Mouse (Mus musculus) left cerebral cortex, adult 8-10 months (tissue): ENCODE measurements at regions not wholly inside any gene's neighbourhood (a gene's known extent, or its start where the extent isn't known, plus 50 kb on each side); places are given as distances from the start of the nearest gene placed in this dataset.

Experiments used
- DNase-seq, 2 experiments: peaks; one replicate each; pipeline ENCODE4 v3.0.0; 2022; ENCODE audit warnings: low spot score in 2 of 2

DNA sequence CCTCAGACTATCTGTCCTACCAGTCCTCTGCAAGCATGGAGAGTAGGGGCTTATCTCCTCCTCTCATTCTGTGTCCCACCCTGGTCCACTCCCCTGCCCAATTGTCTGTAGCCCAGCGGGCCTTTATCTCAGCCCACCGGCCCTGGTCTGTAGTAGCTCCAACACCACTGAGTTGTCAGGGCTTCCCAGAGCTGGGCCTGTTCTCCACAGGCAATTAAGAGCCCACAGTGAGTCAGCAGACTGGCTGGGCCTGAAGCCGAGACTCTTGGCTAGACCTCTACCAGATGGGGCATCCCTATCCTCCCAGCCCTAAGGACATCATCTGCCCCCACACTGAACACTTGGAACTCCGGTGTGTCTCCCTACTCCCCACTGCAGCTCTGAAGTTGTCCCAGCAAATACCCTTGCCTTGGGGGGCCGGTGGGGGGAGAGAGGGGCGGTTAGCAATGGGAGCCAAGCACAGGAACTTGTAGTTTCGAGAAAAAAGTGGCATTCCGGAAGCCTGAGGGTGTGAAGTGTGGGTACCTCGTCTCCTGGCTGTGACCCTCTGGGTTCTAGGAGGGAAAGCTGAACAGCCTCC, 64.7 kb upstream of the Dlg1 start:
- peak in 1 of 2 experiments; percentile 52 for DNase-seq

DNA sequence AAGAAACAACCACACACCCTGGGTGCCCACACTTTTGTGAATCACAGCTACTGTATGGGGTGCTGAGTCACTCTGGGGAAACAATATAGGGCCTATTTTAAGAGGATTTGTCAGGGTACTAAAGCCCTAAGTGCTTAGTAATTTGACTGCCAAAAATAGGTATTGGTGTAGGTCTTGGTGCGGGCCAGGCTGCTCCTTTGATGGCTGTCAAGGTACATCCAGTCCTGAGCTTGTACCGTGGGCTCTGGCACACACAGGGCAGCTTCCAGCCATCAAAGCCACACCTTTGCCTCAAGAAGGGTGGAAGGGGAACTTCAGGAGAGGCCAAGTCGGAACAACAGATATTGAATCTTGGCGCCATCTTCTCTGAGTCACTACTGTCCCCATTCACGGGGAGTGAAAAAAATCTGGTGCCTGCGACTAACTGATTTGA, 64.2 kb upstream of the Dlg1 start:
- peak in 1 of 2 experiments; percentile 77 for DNase-seq

DNA sequence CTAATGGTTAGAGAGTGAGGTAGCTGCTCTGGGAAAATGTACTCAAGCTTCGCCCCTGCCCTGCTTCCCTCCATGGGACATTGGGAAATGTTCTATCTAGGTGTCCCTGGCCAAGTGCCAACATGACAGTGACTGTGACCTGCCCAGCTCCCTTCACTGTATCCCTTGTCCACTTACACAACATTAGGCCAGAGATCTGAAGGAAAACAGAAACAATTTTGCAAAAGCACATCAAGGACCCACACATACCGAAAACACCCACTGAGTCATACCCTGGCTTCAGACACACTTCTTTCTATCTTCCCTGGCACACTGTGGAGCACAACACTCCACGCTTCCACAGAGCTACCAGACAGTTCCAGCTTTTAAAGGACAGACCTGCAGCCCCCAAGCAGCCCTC, 62.0 kb upstream of the Dlg1 start:
- DNase-seq = no peak

DNA sequence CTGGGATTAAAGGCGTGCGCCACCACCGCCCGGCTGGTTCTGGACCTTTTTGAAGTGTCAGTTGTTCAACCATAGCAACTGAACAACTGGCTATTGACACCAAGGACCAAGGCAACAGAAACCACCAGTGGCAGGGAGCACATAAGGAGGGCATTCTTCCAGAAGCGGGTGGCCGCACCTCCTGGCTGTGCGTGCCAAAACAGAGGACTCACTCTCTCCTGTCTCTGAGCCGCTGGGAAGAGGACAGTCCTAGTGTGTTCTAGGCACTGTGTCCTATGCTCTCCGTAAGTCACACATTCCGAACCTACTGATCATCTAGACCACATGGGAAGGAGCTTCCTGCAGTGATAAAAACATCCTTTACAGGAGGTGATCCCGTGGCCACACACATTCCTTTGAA, 60.1 kb upstream of the Dlg1 start:
- no peak for DNase-seq

DNA sequence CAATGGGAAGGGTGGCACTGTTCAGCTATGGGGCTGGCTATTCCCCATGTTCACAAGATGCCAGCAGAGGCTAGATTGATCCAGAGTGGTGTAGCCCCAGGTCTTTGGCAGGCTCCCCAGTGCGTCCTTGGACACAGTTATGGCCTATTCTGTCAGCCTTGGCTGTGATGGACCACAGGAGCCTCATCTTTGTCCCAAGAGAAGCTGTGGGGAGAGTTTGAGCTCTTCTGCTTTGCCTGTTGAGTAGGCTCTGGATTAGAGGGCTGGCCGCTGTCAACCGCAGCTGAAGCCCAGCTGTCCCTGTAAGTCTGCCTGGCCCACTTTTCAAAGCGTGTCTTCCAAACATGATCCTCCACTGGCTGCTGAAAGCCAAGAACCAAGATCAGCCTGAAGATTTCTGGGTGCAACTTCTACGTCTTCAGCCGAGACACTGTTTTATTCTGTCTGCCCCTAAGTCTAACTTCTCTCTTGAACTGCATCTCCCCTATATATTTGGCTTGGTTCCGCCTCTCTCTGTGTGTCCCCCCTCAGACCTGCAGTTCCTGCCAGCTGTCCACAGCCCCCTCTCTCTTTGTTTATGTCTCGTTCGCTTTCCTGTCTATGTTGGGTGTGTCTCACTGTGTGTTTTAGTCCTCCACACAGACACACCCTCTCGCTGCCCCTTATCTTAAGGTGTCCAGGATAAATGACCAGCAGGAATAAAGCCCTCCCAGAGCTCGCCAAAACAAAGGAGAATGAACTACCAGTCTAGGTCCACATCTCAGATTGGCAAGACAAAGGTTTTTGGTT, 56.7 kb upstream of the Dlg1 start:
- DNase-seq = no peak

DNA sequence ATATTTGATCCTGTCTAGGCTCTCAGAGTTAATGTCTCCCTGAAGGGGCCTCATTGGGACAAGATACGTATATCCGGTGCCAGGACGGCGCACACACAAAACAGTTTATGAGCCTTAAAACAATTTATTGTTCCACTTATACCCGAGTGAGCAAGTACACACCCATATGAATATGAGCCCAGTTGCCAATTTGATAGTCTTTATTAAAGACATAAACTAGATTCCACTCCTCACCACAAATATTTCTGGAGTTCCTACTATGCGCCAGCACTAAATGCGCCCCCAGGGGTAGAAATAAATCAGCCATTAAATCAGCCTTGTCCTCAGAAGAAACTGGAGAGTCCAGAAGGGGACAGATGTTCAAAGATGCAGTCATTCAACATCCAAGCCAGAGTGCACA, 54.3 kb upstream of the Dlg1 start:
- no peak for DNase-seq

DNA sequence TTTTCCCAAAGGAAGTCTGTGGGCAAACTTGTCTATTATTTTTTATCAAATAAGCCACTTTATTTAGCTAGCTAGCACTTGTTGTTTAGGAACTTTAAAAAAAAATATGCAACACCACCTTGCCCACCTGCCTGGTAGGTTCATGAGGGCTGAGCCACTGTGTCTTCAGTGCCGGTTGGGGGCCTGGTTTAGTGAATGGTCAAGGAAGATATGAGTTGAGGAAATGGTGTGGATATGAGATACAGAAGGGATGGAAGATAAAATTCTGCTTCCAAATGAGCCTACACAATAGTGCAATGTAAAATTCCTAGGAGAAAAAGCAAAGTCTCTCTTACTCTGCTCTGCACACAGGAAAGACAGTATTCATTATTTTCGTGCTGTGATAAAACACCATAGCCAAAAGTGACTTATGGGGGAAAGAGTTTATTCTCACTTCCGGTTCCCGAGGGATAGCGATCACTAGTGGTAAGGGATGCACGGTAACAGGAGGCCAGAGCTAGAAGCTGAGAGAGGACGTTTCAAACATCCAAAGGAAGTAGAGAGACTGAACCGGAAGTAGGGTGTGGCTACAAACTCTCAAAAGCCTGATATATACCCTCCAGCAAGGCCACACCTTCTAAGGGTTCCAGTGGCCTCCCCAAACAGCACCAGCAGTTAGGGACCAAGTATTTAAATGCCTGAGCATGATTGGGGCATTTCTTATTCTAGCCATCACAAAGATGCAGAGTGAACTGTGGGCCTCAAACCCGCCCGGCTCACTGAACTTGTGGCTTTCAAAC, 53.7 kb upstream of the Dlg1 start:
- DNase-seq = no peak
